Mouse (Mus musculus): Measurements from ENCODE around the gene Rsph3a. TPM values are rescaled to one million over a fixed set of nuclear protein-coding genes. Genes with fewer than 3 reads are reported as not detected.
A peak's percentile ranks its signal among the peaks of the same experiment; 100 is the strongest.

The Rsph3a gene
- polyA plus RNA-seq, 1 experiment, result 58.5 TPM

DNA sequence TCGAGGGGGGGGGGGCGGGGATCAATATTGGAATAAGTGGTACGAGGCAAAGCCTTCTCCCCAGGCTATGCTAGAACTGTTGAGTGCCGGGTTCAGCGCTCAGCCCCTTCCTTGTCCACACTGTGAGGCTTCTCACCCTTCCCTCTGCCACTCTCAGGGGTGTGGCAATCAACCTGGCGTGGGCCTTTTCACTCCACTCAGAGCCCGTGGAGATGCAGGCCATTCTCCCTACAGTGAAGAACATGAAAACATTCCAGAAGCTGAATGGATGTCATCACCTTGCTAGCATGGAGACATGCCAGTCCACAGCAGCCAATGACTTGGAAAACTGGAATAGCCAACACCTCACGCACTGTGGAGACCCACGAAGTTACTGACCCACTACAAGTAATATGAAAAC lies 29.6 kb upstream of the Rsph3a start:
- no peak for TF ChIP-seq CTCF (IDR thresholded peaks at IDR 0.05; ENCODE audit: borderline replicate concordance, extremely low read depth, insufficient read depth, insufficient read length)
- TF ChIP-seq POLR2A (IDR thresholded peaks at IDR 0.05; ENCODE audit: borderline replicate concordance, extremely low read depth, insufficient read depth, insufficient read length, poor library complexity, severe bottlenecking), result no peak
- no peak for DNase-seq (ENCODE audit: low read depth)

DNA sequence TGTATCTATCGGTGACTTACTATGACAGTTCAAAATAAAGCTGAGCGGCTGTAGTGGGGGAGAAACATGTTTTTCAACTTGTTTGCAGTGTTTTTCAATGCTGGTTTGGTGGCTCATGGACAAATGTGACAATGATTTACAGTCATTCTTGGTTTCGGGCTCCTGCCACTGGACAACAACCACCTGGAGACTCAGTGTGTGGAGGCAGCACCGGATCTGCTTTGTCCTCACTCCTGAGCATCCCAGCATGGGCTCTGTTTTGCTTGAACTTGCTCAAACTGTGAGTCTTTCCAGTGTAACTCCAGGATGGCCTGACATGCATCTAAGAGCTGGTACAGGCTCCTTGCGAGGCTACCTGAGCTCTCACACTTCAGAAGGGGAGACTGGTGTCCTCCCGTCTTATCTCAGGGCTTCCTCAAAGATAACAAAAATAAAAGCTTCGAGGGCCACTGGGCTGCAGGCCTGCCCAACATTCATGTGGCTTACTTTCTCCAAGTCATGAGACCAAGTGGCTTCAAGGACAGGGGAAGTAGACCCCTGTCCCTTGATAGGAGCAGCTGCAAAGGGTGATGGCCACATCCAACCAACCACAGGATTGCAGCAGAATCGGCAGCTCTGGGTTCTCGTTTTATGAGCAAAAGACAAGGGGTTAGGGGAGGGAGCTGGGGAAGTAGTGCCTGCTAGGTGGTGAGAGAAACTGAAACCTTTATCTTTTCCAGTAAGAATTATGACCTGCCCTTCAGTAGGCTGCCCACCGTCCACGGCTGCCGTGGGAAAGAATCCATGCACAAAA lies 28.4 kb upstream of the Rsph3a start:
- TF ChIP-seq POLR2A (IDR thresholded peaks at IDR 0.05; ENCODE audit: borderline replicate concordance, extremely low read depth, insufficient read depth, insufficient read length, poor library complexity, severe bottlenecking) (no peak), CTCF (IDR thresholded peaks at IDR 0.05; ENCODE audit: borderline replicate concordance, extremely low read depth, insufficient read depth, insufficient read length) (no peak)
- no peak for DNase-seq (ENCODE audit: low read depth)

DNA sequence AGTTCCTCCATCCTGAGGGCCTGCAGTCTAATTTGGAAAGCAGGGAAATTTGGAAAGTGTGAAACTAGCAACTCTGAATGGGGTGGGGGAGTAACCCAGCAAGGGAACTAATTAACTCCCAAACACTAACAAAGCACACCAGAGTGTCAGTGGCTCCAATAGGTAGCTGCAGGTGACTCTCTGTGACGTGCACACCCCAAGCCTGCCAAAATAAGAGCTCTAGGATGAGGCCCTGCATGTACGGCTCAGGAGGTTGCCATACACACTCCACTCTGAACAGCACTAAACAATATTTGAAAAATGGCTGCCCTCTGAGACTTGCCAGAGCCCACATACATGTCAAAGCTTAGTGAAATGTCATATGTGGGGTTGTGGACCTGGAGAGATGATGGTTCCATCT lies 27.1 kb upstream of the Rsph3a start:
- no peak for TF ChIP-seq CTCF (IDR thresholded peaks at IDR 0.05; ENCODE audit: borderline replicate concordance, extremely low read depth, insufficient read depth, insufficient read length)
- TF ChIP-seq POLR2A (IDR thresholded peaks at IDR 0.05; ENCODE audit: borderline replicate concordance, extremely low read depth, insufficient read depth, insufficient read length, poor library complexity, severe bottlenecking), result no peak
- no peak for DNase-seq (ENCODE audit: low read depth)

DNA sequence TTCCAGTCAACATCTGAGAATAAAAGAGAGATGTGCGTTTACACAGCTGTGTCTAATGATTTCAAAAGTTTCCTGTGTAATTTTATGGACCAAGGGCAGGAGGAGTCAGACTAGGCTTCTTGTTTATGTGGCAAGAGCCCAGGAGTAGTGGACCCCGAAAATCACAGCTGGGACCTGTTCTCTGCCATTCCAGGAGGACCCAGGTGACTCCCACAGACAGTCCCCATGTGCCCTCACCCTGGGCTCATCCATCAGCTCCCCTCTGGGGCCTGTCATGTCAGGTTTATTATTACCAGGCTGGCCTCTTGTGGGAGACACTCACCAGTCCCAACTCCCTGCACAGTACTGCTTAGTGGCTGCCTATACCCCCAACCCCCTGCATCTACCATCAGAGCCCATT lies 26.2 kb upstream of the Rsph3a start:
- DNase-seq (ENCODE audit: low read depth), result no peak
- TF ChIP-seq POLR2A (IDR thresholded peaks at IDR 0.05; ENCODE audit: borderline replicate concordance, extremely low read depth, insufficient read depth, insufficient read length, poor library complexity, severe bottlenecking), result no peak
- no peak for TF ChIP-seq CTCF (IDR thresholded peaks at IDR 0.05; ENCODE audit: borderline replicate concordance, extremely low read depth, insufficient read depth, insufficient read length)

DNA sequence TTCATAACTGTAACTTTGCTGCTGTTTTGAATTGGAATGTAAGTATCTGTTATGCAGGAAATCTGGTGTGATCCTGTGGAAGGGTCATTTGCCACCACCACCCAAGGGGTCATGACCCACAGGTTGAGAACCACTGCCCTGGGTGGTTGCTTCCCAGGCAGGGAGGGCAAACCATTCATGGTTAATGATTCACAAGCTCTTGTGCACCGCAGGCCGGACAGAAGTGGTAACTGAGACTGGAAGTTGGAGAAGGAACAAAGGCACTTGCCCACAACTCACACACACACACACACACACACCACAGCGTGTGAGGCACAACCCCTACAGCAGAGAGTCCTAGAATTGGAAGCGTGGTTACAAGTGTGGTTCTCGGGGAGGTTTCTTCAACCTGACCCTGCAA lies 22.9 kb upstream of the Rsph3a start:
- no peak for DNase-seq (ENCODE audit: low read depth)
- TF ChIP-seq CTCF (IDR thresholded peaks at IDR 0.05; ENCODE audit: borderline replicate concordance, extremely low read depth, insufficient read depth, insufficient read length) (no peak), POLR2A (IDR thresholded peaks at IDR 0.05; ENCODE audit: borderline replicate concordance, extremely low read depth, insufficient read depth, insufficient read length, poor library complexity, severe bottlenecking) (no peak)

DNA sequence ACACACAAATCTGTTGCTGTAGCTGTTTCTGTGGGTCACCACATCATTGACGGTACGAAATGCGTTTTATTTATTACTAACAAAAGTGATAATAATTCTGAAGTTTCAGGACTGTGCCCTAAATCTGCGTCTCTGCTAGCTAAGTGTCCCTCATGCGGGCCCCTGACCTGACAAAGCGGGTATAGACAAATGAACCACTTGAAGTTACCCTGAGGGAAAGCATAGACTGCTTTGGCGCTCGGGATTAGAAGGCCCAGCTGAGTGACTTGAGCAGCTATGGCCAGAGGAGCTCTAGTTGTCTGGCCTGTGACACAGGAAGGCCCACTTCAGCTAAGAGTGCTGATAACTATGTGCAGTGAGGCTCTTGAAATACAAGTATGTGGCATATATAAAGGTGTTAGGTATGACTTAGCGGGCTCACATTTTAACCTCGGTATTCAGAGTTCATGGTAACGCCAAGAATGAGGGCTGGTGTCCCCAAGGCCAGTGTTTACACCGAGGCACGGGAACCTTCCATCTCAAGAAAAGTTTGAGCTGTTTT lies 21.2 kb upstream of the Rsph3a start:
- TF ChIP-seq POLR2A (IDR thresholded peaks at IDR 0.05; ENCODE audit: borderline replicate concordance, extremely low read depth, insufficient read depth, insufficient read length, poor library complexity, severe bottlenecking) (no peak), CTCF (IDR thresholded peaks at IDR 0.05; ENCODE audit: borderline replicate concordance, extremely low read depth, insufficient read depth, insufficient read length) (no peak)
- no peak for DNase-seq (ENCODE audit: low read depth)

DNA sequence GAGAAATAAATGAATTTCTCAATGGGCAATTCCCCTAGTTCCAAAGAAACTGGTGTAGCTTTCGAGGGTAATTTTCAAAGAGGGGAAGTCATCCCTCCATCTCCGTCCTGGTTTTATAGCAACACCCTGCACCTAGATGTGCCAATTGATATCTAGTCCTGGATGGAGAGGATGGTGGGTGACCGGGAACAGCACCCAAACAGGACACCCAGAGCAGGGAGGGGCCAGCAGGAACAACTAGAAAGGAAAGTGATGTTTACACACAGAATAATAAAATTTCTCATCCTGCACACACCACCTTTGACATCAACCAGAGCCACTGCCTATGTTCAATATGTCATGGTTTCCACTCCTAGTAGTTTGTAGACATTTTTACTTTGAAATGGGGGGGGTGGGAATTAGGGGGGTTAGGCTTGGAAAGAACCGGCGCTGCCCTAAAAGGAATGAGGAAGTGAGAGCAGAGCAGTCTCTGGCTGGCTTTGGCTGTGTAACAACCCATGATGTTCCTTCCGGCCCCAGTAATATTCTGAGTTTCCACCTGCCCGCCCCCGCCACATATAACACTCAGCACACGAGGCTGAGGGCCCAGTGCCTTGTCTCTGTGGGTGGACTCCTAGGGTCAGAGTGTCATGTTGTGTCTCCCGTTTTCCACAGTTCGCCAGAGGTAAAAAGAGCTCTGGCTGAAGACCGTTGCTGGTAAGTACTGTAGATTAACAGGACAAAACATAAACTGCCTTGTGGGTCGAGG lies 19.8 kb upstream of the Rsph3a start, which contains the start of gene Tagap:
Gene Tagap (plus strand): TSS at position 588 of the 748 bp plus-strand sequence.
- DNase-seq (ENCODE audit: low read depth), result no peak
- TF ChIP-seq POLR2A (IDR thresholded peaks at IDR 0.05; ENCODE audit: borderline replicate concordance, extremely low read depth, insufficient read depth, insufficient read length, poor library complexity, severe bottlenecking) (no peak), CTCF (IDR thresholded peaks at IDR 0.05; ENCODE audit: borderline replicate concordance, extremely low read depth, insufficient read depth, insufficient read length) (no peak)

DNA sequence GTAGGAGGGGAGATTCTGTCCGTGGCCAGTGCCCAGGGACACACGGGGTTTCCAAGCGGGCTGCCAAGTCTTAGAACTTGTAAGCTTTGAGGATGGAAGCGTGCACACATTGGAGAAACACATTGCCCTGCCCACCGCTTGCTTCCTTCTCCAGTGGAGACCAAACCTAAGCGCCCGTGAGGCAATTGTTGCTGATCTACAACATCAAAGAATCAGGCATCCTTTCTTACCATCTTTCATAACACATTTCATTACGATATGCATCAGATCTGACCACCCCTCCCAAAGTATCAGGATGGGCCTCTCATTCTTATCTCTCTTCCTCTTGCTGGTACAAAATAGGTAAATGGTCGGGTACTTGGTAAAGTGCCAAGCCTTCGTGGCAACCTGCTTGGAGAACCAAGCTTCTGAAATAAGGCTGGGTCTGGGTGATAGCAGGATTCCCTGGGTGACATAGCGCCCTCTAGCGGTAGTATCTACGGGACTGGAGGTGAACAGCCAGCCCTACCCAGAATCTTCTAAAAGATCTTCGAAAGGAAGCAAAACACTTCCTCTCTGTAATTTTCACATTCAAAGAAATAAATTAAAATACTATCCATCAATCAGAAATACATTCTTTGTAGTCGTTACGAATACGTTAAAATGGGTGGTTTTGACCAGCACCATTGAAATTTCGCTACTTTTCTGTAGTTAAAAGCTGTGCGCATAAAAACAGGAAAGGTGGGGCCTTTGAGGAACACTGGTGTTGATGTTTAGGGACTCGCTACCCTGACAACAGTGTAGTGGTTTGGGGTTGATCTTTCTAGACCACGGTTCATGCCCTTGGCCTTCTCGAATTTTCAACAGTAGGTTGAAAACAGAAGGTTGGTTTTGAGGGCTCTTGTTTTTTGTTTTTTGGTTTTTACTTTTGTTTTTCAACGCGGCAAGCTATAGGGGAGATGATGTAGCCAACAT lies 17.6 kb upstream of the Rsph3a start:
- TF ChIP-seq POLR2A (IDR thresholded peaks at IDR 0.05; ENCODE audit: borderline replicate concordance, extremely low read depth, insufficient read depth, insufficient read length, poor library complexity, severe bottlenecking) (no peak), CTCF (IDR thresholded peaks at IDR 0.05; ENCODE audit: borderline replicate concordance, extremely low read depth, insufficient read depth, insufficient read length) (peak; percentile 65; the same call in 1 of the 2 replicates)
- peak; percentile 45 for DNase-seq (ENCODE audit: low read depth)

DNA sequence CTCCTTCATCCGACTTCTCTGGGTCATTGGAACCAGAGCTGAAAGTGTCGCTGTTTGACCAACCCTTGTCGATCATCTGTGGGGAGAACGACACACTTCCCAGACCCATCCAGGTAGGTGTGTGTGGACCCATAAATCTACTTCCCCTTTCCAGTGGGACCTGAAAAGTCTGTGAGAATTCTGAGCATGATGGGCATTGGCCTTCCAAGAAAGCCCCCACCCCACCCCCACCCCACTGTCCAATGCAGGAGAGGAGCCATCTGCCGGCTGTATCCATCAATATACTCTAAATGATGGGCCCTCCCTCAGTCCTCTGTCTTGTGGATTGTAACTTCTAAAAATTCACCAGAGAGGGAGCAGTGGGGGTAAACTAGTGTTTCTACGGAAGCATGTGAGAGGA lies 16.8 kb upstream of the Rsph3a start:
- no peak for DNase-seq (ENCODE audit: low read depth)
- TF ChIP-seq POLR2A (IDR thresholded peaks at IDR 0.05; ENCODE audit: borderline replicate concordance, extremely low read depth, insufficient read depth, insufficient read length, poor library complexity, severe bottlenecking) (no peak), CTCF (IDR thresholded peaks at IDR 0.05; ENCODE audit: borderline replicate concordance, extremely low read depth, insufficient read depth, insufficient read length) (no peak)

DNA sequence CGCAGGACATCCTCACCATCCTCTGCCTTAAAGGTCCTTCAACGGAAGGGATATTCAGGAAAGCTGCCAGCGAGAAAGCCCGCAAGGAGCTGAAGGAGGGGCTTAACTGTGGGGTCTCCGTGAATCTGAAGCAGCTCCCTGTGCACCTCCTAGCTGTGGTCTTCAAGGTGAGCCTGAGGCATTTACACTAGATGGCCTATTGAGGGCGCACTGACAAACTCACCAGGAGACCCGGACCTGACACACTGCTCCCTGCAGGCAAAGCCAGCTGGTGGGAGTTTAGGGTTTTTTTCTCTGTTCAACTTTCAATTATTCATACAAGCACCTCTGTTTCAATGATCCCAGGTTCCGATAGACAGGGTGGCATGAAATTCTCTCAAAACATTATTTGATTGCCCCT lies 16.1 kb upstream of the Rsph3a start:
- DNase-seq (ENCODE audit: low read depth), result no peak

More for the DNA sequence above, 16.1 kb upstream of the Rsph3a start:
- no peak for TF ChIP-seq POLR2A (IDR thresholded peaks at IDR 0.05; ENCODE audit: borderline replicate concordance, extremely low read depth, insufficient read depth, insufficient read length, poor library complexity, severe bottlenecking)
- TF ChIP-seq CTCF (IDR thresholded peaks at IDR 0.05; ENCODE audit: borderline replicate concordance, extremely low read depth, insufficient read depth, insufficient read length), result peak; percentile 20; the same call in 1 of the 2 replicates

Data from brain, embryonic 14.5 days (tissue).